Mouse (Mus musculus) cerebellum, adult 2 months (tissue): Measurements from ENCODE around the gene Meis2.

Experiments
- CTCF ChIP-seq: fragments of 200-500 bp; IDR thresholded peaks from 2 replicates; pipeline ENCODE4 v1.5.1; 2011; ENCODE audit warnings: low read depth, mild to moderate bottlenecking, control low read depth, low read length, moderate library complexity, borderline replicate concordance; ENCODE audit not compliant: insufficient read depth
- POLR2A ChIP-seq: fragments of 200-500 bp; IDR thresholded peaks from 2 replicates; pipeline ENCODE4 v1.6.1; 2011; ENCODE audit warnings: low read length, control low read depth, borderline replicate concordance; ENCODE audit not compliant: insufficient read depth

GRCm38 (mm10) chr2:116022876-116023275 lies 42.8 kb downstream of the Meis2 start:
- TF ChIP-seq POLR2A = no peak
- no peak for TF ChIP-seq CTCF
